Mouse (Mus musculus): ENCODE measurements around the gene Sgcd. TPM values are rescaled to one million over a fixed set of nuclear protein-coding genes. Genes with fewer than 3 reads are reported as not detected.

Gene Sgcd
- total and polyA plus RNA-seq, 2 experiments from 2014 or later = 4.6 to 51.3 TPM

GRCm38 (mm10) chr11:46847827-46848220 lies 1140.9 kb downstream of the Sgcd start:
- Histone ChIP-seq H3K9ac (replicated peaks; ENCODE audit: low read length, poor library complexity, severe bottlenecking) (no peak overlapping the region), H3K9me3 (ENCODE audit: low read length) (no peaks in the 10 kb centered on the region), H3K4me2 (ENCODE audit: low read depth, low read length, poor library complexity, severe bottlenecking) (no peak overlapping the region), H3K4me1 (ENCODE audit: insufficient read depth, low read length) (no peaks in the 10 kb centered on the region), H3K4me3 (ENCODE audit: low read depth, low read length) (no peak overlapping the region), H3K27me3 (ENCODE audit: insufficient read depth, low read length) (no peaks in the 10 kb centered on the region), H3K36me3 (ENCODE audit: insufficient read depth, low read length) (no peaks in the 10 kb centered on the region), H3K27ac (ENCODE audit: low read depth, low read length) (no peak overlapping the region)
- no peak for TF ChIP-seq CTCF (IDR thresholded peaks at IDR 0.05)
- no peak for DNase-seq (ENCODE audit: low spot score)
- no peak for ATAC-seq (ENCODE audit: low FRiP score)
- WGBS = 48% methylated on average over 3 of the region's 3 CpGs

- Histone ChIP-seq H3K27me3 (ENCODE audit: insufficient read depth, low read length) (no peaks in the 10 kb centered on the region), H3K9me3 (ENCODE audit: low read length) (no peaks in the 10 kb centered on the region), H3K27ac (ENCODE audit: low read depth, low read length) (no peak overlapping the region), H3K9ac (replicated peaks; ENCODE audit: low read length, poor library complexity, severe bottlenecking) (no peak overlapping the region), H3K4me1 (ENCODE audit: insufficient read depth, low read length) (no peaks in the 10 kb centered on the region), H3K36me3 (ENCODE audit: insufficient read depth, low read length) (no peaks in the 10 kb centered on the region), H3K4me3 (ENCODE audit: low read depth, low read length) (no peak overlapping the region), H3K4me2 (ENCODE audit: low read depth, low read length, poor library complexity, severe bottlenecking) (no peak overlapping the region)
- ATAC-seq (ENCODE audit: low FRiP score) = no peak
- TF ChIP-seq CTCF (IDR thresholded peaks at IDR 0.05) = no peak
- WGBS = 82% methylated on average over 1 of the region's 1 CpGs
- no peak for DNase-seq (ENCODE audit: low spot score)
These were observed 1142.1 kb downstream of the Sgcd start for GRCm38 (mm10) chr11:46846661-46847060.
